Mouse (Mus musculus) liver, embryonic 14.5 days (tissue): ENCODE results near the gene Cyp4f37. TPM values are rescaled to one million over a fixed set of nuclear protein-coding genes. Genes with fewer than 3 reads are reported as not detected.
A peak's percentile ranks its signal among the peaks of the same experiment; 100 is the strongest.

Experiments used
- ATAC-seq: fragments of 200-750 bp; cut with Nextera tagmentation; 2 replicates; pipeline ENCODE4 v1.8.0; 2017; ENCODE audit warnings: moderate number of reproducible peaks, mild to moderate bottlenecking, moderate library complexity; ENCODE audit not compliant: insufficient read depth
- DNase-seq, 3 experiments: peaks; one replicate each; pipeline ENCODE4 v3.0.0-alpha.2; 2012 to 2013; ENCODE audit warnings: low read depth in 3 of 3, low spot score in 3 of 3
- H3K27ac ChIP-seq: fragments of 300-500 bp; sonication (generic); 2 replicates; pipeline ENCODE4 v1.5.1; 2014; ENCODE audit warnings: moderate library complexity, mild to moderate bottlenecking, control low read depth, inconsistent platforms
- H3K27me3 ChIP-seq: fragments of 300-500 bp; sonication (generic); 2 replicates; pipeline ENCODE4 v1.6.1; 2014; ENCODE audit warnings: mild to moderate bottlenecking, low read length, moderate library complexity; ENCODE audit not compliant: control insufficient read depth, insufficient read depth
- H3K36me3 ChIP-seq: fragments of 300-500 bp; sonication (generic); replicated peaks from 2 replicates; pipeline ENCODE4 v1.6.1; 2014; ENCODE audit warnings: low read depth; ENCODE audit not compliant: control insufficient read depth, insufficient read depth
- H3K4me1 ChIP-seq, 2 experiments: fragments of 200-500 bp in 1 of 2; fragments of 300-500 bp in 1 of 2; sonication (generic) in 1 of 2; replicated peaks; 2 replicates each; pipeline ENCODE4 v1.6.1; 2012 to 2014; ENCODE audit warnings: antibody characterized with exemption in 1 of 2, inconsistent platforms in 1 of 2, low read length in 1 of 2; ENCODE audit not compliant: control insufficient read depth in 2 of 2, insufficient read depth in 2 of 2
- H3K4me2 ChIP-seq: fragments of 300-500 bp; sonication (generic); 2 replicates; pipeline ENCODE4 v1.6.1; 2014; ENCODE audit warnings: low read depth, mild to moderate bottlenecking, control low read depth, moderate library complexity
- H3K4me3 ChIP-seq, 2 experiments: fragments of 200-500 bp in 1 of 2; fragments of 300-500 bp in 1 of 2; sonication (generic) in 1 of 2; 2 replicates each; pipeline ENCODE4 v1.5.1; 2012 to 2014; ENCODE audit warnings: low read depth in 2 of 2, low read length in 2 of 2, mild to moderate bottlenecking in 2 of 2, control low read depth in 1 of 2, inconsistent platforms in 1 of 2, moderate library complexity in 1 of 2; ENCODE audit not compliant: insufficient read depth in 1 of 2
- H3K9ac ChIP-seq: fragments of 300-500 bp; sonication (generic); replicated peaks from 2 replicates; pipeline ENCODE4 v1.6.1; 2014; ENCODE audit warnings: mild to moderate bottlenecking, control low read depth, moderate library complexity
- H3K9me3 ChIP-seq: fragments of 300-500 bp; sonication (generic); 2 replicates; pipeline ENCODE4 v1.6.1; 2016; ENCODE audit warnings: low read length, mixed read lengths; ENCODE audit not compliant: control insufficient read depth
- CTCF ChIP-seq: IDR thresholded peaks from 2 replicates; pipeline ENCODE4 v1.5.1; 2016; ENCODE audit warnings: antibody characterized with exemption, low read depth, control low read depth
- EP300 ChIP-seq: IDR thresholded peaks from 2 replicates; pipeline ENCODE4 v1.6.1; 2016; ENCODE audit warnings: antibody characterized with exemption, low read depth
- WGBS: fragments of 180-500 bp; shearing (Covaris S2); extraction: QIAGEN DNeasy Blood & Tissue Kit; methylation state at CpG from one replicate; pipeline ENCODE4 v1.1.7; 2014; ENCODE audit not compliant: insufficient replicate concordance; 5-methylcytosine and 5-hydroxymethylcytosine counted together
- polyA plus RNA-seq, 2 experiments: library from polyadenylated mRNA; depleted of rRNA in 1 of 2; stranded (reverse) in 1 of 2; unstranded in 1 of 2; fragments of >200 nt; fragmentation: Nextera tagmentation in 1 of 2; extraction: Ambion mirVana in 1 of 2; gene quantifications; 2 replicates each; pipeline versions ENCODE4 v1.2.1 to v1.2.3; 2012 to 2014

Cyp4f37 gene
- polyA plus RNA-seq, 2 experiments = not detected

- DNase-seq (peak in 2 of 3 experiments; percentile 17 to 28), ATAC-seq (no peak)
- H3K9ac ChIP-seq = no peak overlapping the region
- no peak for TF ChIP-seq EP300
- TF ChIP-seq CTCF = peak; percentile 74
- H3K4me3 ChIP-seq = no peak overlapping the region
- no peaks in the 10 kb centered on the region for H3K9me3 ChIP-seq
- H3K27ac ChIP-seq = no peak overlapping the region
- H3K4me2 ChIP-seq = no peak overlapping the region
- no peaks in the 10 kb centered on the region for H3K36me3 ChIP-seq
- H3K27me3 ChIP-seq = no peaks in the 10 kb centered on the region
- 15% methylated on average over 2 of the region's 2 CpGs for WGBS
- H3K4me1 ChIP-seq = peaks cover 0 to 2% of the 10 kb centered on the region in 2 experiments; a peak in 1 of 4 replicates
These were observed 59.3 kb downstream of the Cyp4f37 start for GRCm38 (mm10) chr17:32680404-32680803.

GRCm38 (mm10) chr17:32685048-32685750, 64.1 kb downstream of the Cyp4f37 start, which contains the start of gene Cyp4f15:
Gene Cyp4f15 (plus strand): TSS chr17:32685627.
- Histone ChIP-seq H3K9ac (no peak within 1 kb of the TSS), H3K9me3 (no peaks in the 10 kb centered on the region), H3K4me2 (peak within 1 kb of the TSS; percentile 42), H3K36me3 (no peaks in the 10 kb centered on the region), H3K27ac (no peak within 1 kb of the TSS), H3K27me3 (no peaks in the 10 kb centered on the region), H3K4me1 (peaks cover 0 to 2% of the 10 kb centered on the region in 2 experiments; a peak in 1 of 4 replicates), H3K4me3 (peak within 1 kb of the TSS; percentile 2 to 24; a peak in 1 of 4 replicates)
- no peak for TF ChIP-seq CTCF
- TF ChIP-seq EP300 = no peak
- ATAC-seq (peak; percentile 60; the same call in 1 of the 2 replicates), DNase-seq (no peak)
- WGBS = 25% methylated on average over 7 of the region's 7 CpGs

Other genes with a start within 250 kb of the Cyp4f37 start
- 9.8 and 10.7 TPM in 2 replicates for gene Wiz, start 231.9 kb upstream of the Cyp4f37 start, polyA plus RNA-seq (2012; rRNA removed)
- gene Wiz, start 231.9 kb upstream of the Cyp4f37 start, polyA plus RNA-seq (2014; fragmentation: Nextera tagmentation; extraction: Ambion mirVana) = 5.5 and 7.8 TPM in 2 replicates
- gene Rasal3, start 217.7 kb upstream of the Cyp4f37 start, polyA plus RNA-seq (2012; rRNA removed) = 2.0 and 2.1 TPM in 2 replicates
- gene Rasal3, start 217.7 kb upstream of the Cyp4f37 start, polyA plus RNA-seq (2014; fragmentation: Nextera tagmentation; extraction: Ambion mirVana) = 2.2 and 2.3 TPM in 2 replicates
- gene Pglyrp2, start 197.1 kb upstream of the Cyp4f37 start, polyA plus RNA-seq (2012; rRNA removed) = 5.7 and 8.3 TPM in 2 replicates
- 3.6 and 4.0 TPM in 2 replicates for gene Pglyrp2, start 197.1 kb upstream of the Cyp4f37 start, polyA plus RNA-seq (2014; fragmentation: Nextera tagmentation; extraction: Ambion mirVana)
- 0.20 and 0.29 TPM in 2 replicates for gene Cyp4f39, start 168.6 kb upstream of the Cyp4f37 start, polyA plus RNA-seq (2012; rRNA removed)
- 0.71 and 0.83 TPM in 2 replicates for gene Cyp4f39, start 168.6 kb upstream of the Cyp4f37 start, polyA plus RNA-seq (2014; fragmentation: Nextera tagmentation; extraction: Ambion mirVana)
- 0.34 and 0.48 TPM in 2 replicates for gene Cyp4f17, start 115.3 kb upstream of the Cyp4f37 start, polyA plus RNA-seq (2012; rRNA removed)
- 0.34 and 0.36 TPM in 2 replicates for gene Cyp4f17, start 115.3 kb upstream of the Cyp4f37 start, polyA plus RNA-seq (2014; fragmentation: Nextera tagmentation; extraction: Ambion mirVana)
- 3.1 and 3.2 TPM in 2 replicates for gene Cyp4f16, start 84.8 kb upstream of the Cyp4f37 start, polyA plus RNA-seq (2012; rRNA removed)
- 2.4 and 3.0 TPM in 2 replicates for gene Cyp4f16, start 84.8 kb upstream of the Cyp4f37 start, polyA plus RNA-seq (2014; fragmentation: Nextera tagmentation; extraction: Ambion mirVana)
- not detected in 2 replicates for gene Cyp4f40, start 37.6 kb downstream of the Cyp4f37 start, polyA plus RNA-seq (2012; rRNA removed)
- gene Cyp4f40, start 37.6 kb downstream of the Cyp4f37 start, polyA plus RNA-seq (2014; fragmentation: Nextera tagmentation; extraction: Ambion mirVana) = not detected in 2 replicates
- 3.9 and 4.4 TPM in 2 replicates for gene Cyp4f15, start 64.3 kb downstream of the Cyp4f37 start, polyA plus RNA-seq (2012; rRNA removed)
- gene Cyp4f15, start 64.3 kb downstream of the Cyp4f37 start, polyA plus RNA-seq (2014; fragmentation: Nextera tagmentation; extraction: Ambion mirVana) = 2.3 and 3.0 TPM in 2 replicates
- gene Zfp871, start 167.0 kb downstream of the Cyp4f37 start, polyA plus RNA-seq (2012; rRNA removed) = 7.4 and 8.0 TPM in 2 replicates
- gene Zfp871, start 167.0 kb downstream of the Cyp4f37 start, polyA plus RNA-seq (2014; fragmentation: Nextera tagmentation; extraction: Ambion mirVana) = 9.4 and 10.6 TPM in 2 replicates
- gene Zfp811, start 188.6 kb downstream of the Cyp4f37 start, polyA plus RNA-seq (2012; rRNA removed) = 0.06 and 0.10 TPM in 2 replicates
- gene Zfp811, start 188.6 kb downstream of the Cyp4f37 start, polyA plus RNA-seq (2014; fragmentation: Nextera tagmentation; extraction: Ambion mirVana) = 0.04 and 0.11 TPM in 2 replicates
- 0.60 and 0.71 TPM in 2 replicates for gene Zfp799, start 209.0 kb downstream of the Cyp4f37 start, polyA plus RNA-seq (2012; rRNA removed)
- 1.0 and 1.5 TPM in 2 replicates for gene Zfp799, start 209.0 kb downstream of the Cyp4f37 start, polyA plus RNA-seq (2014; fragmentation: Nextera tagmentation; extraction: Ambion mirVana)